Mouse (Mus musculus) bone marrow, adult 2 months (tissue): ENCODE measurements at regions not wholly inside any gene's neighbourhood (a gene's known extent, or its start where the extent isn't known, plus 50 kb on each side); places are given as distances from the start of the nearest gene placed in this dataset.

Source experiments
- CTCF ChIP-seq: fragments of 200-500 bp; IDR thresholded peaks from 2 replicates; pipeline ENCODE4 v1.5.1; 2011; ENCODE audit warnings: low read length, control low read depth; ENCODE audit not compliant: control insufficient read depth, insufficient read depth
- POLR2A ChIP-seq: fragments of 200-500 bp; IDR thresholded peaks from 2 replicates; pipeline ENCODE4 v1.6.1; 2011; ENCODE audit warnings: low read depth, mild to moderate bottlenecking, control low read depth, low read length, borderline replicate concordance; ENCODE audit not compliant: control insufficient read depth

DNA sequence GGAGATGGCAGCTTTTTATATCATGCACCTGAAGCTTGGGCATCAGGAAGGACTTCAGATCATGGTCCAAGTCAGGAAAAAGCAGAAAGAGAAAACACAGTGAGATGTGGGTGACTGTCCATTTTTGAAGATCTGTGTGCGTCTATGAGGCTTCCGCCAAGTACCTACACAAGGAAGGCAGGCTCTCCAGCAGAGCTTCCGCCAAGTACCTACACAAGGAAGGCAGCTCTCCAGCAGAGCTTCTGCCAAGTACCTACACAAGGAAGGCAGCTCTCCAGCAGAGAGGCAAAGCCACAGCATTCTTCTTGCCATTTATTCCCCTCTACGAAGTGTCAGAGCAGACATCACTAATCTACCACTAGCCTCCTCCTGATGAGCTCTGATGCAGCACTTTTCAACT, 231.1 kb upstream of the Eif4g2 start:
- no peak for TF ChIP-seq CTCF
- TF ChIP-seq POLR2A, result no peak
